Mouse (Mus musculus) lung, adult 2 months (tissue): ENCODE measurements around the gene Hmgxb4.
"Not testable (repeated sequence)": the region's sequence is repeated elsewhere in the genome, so short reads cannot be mapped to it uniquely, and the experiment has no call there.

ENCODE experiments used
- CTCF ChIP-seq: fragments of 200-500 bp; IDR thresholded peaks from 2 replicates; pipeline ENCODE4 v1.5.1; 2011; ENCODE audit warnings: mild to moderate bottlenecking, low read length, control low read depth; ENCODE audit not compliant: insufficient read depth
- POLR2A ChIP-seq: fragments of 200-500 bp; IDR thresholded peaks from 2 replicates; pipeline ENCODE4 v1.6.1; 2011; ENCODE audit warnings: low read depth, mild to moderate bottlenecking, control low read depth, low read length, borderline replicate concordance; ENCODE audit errors: extremely low read depth

DNA sequence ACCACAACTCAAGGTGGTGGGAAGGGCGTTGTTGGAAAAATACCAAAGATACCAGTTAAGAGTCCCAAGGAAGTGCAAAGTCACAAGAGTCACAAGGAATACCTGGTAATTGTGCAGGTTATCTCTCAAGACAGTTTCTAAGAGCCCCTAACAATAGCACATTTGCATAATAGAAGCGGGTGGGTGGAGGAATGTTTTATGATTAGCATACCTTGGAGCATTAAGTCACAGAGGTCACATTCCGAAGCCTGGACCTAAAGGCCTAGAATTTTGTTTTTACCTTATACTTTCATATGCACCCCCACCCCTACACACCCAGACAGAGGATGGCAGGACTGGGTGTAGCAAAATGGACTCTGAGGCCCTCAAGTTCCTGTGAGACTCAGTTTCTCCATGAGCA lies 22.9 kb upstream of the Hmgxb4 start:
- not testable (repeated sequence) for TF ChIP-seq CTCF, POLR2A
